Mouse (Mus musculus) brain, embryonic 14.5 days (tissue): ENCODE data around the gene Rnf8.

ENCODE experiments used
- CTCF ChIP-seq: fragments of 200-500 bp; IDR thresholded peaks from 2 replicates; pipeline ENCODE4 v1.5.1; 2012; ENCODE audit warnings: inconsistent platforms, mild to moderate bottlenecking, moderate library complexity, borderline replicate concordance; ENCODE audit not compliant: insufficient read depth, insufficient read length; ENCODE audit errors: extremely low read depth
- POLR2A ChIP-seq: fragments of 200-500 bp; IDR thresholded peaks from 2 replicates; pipeline ENCODE4 v1.6.1; 2012; ENCODE audit warnings: mild to moderate bottlenecking, inconsistent platforms, borderline replicate concordance; ENCODE audit not compliant: poor library complexity, insufficient read depth, insufficient read length, severe bottlenecking; ENCODE audit errors: extremely low read depth

DNA sequence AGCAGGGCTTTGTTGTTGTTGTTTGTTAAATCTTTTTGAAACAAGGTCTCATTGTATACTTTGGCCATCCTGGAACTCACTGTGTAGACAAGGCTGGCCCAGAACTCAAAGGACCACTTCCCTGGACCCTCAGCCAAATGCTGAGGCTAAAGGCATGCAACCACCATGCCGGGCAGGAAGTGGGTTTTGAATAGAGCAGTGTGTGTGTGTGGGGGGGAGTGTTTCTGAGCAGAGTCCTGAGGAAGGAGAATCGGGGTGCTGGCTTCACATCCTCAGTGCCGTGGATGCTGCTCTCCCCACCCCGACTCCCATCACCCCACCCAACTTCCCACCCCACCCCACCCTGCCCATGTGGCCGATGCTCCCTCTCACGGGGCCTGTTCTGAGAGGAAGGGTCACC, 29.1 kb upstream of the Rnf8 start:
- TF ChIP-seq CTCF (no peak), POLR2A (no peak)
